Mouse (Mus musculus): ENCODE results near the gene Efna5.
A peak's percentile ranks its signal among the peaks of the same experiment; 100 is the strongest.

Gene Efna5

DNA sequence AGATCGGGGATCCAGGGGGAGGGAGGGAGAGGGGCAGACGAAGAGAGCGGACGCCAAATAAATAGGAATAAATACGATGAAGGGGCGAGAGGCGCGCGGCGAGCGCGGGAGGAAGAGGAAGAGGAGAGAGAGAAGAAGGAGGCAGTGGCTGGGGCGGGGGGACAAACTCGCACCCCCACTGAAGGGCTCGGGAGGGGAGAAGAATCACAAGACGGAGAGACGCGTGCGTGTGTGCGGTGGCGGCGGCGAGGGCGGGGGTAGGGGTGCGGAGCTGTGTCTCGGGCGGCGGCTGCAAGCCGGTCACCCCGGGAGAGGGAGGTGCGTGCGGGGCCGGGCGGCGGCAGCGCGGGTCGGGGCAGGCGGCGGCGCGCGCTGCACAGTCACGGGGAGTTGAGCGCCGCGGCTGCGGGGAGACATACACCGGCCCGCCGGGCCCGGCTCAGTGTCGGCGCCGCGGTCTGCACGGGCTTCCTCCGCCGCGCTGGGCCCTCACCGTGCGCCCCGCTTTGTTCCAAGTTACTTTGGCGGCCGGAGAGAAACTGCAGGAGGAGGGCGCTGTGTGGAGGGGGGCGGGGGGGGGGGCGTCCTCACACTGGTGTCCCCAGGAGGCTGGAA, at the start of gene Efna5:
Gene Efna5 (minus strand): TSS at position 142 of the 615 bp plus-strand sequence.
- DNase-seq, result no peak

DNA sequence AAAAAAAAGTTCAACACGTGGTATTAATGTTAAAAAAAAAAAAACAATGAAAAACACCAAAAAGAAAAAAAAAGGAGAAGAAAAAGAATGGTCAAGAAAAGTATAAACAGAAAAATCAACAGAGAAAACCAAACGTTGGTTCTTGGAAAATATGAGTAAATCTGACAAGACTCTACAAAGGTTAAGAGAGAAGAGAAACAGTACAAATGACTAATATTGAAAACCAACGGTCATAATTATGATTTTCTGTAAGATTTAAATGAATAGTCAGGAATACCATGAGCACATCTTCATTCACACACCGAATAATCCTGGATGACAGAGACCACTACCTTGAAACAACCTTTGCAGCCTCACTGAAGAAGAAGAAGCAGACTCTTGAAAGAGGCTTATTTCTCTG, 34.2 kb upstream of the Efna5 start:
- no peak for DNase-seq

DNA sequence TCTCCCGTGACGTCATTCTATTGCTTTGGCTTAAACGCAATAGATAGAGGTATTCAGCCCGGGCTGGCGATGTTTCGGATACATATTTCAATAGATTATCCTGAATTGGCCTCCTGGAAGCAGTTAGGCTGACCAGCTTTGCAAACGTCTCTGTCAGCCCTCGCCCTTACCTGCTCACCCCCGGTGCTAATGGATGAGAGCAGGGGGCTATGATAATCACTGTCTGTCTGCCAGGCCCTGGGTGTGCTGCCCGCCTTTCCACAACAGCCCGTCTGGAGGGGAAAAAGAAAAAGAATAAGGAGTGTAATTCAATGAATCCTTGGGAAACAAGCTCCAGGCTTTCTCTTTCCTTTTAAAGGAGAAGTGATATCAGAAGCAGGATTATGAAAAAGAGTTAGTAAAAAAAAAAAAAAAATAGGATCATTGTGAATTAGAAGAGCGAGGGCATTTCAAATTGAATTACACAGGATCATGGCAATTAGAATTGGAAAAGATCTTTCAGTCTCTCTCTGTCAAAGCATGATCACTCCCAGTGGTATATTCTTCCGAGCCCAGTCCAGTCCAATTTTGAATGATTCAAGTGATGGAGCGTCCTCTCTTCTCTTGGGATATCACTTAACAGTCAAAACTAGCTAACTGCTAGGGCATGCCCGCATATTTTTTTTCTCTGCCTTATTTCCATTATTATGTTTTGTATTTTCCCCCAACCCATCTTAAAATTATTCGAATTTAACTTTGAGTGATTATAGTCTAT, 24.8 kb upstream of the Efna5 start:
- DNase-seq, result no peak

DNA sequence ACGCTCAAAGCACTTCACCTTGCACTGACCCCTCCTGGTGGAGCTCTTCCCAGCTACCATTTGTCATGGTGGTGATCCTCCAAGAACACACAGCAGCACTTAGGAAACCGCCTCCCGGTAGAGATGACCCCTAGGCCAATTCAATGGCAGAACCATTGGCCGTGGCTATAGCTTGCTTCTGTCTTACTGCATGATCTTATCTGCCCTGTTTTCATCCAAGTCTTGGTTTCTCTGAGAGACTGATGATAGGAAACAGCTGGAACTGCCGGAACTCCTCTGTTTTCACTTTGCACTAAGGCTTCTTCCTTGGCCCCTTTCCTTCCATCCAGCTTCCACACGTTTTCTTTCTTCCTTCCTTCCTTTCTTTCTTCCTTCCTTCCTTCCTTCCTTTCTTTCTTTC, 17.9 kb upstream of the Efna5 start:
- DNase-seq, result no peak

DNA sequence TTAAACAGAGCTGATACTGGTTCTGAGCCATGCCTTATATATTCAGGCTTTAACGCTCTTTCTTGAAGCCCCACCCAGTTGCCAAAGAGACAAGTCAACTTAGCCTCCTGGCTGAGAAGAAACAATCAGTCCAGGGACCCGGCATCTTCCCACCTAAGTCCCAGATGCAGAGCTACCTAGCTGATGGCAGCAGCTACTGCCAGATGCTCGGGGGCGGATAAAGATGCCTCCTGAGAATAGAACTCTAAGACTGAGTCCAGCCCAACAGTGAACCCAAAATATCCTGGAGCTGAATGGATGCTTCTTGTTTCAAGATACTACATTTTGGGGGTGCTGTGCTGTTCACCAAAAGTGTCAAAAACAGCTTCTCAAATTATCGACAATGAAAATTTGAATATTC, 8.9 kb upstream of the Efna5 start:
- no peak for DNase-seq

DNA sequence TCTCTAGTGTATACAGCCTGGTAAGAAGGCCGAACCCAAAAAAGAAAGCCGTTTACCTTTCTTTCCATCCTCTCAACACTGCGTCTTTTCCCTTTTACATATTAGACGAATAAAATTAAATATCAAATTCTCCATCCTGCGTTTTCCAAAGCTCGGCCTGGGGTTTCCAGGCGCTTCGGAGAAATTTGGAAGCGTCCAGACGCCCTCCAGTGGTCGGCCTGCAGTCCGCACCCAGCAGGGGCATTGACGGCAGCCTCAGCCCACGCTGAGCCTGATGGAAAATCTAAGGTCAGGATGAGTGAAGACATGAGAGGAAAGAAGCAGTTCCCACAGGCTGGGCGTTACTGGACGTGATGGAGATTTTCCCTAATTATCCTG, 3.0 kb upstream of the Efna5 start:
- peak; percentile 27 for DNase-seq

DNA sequence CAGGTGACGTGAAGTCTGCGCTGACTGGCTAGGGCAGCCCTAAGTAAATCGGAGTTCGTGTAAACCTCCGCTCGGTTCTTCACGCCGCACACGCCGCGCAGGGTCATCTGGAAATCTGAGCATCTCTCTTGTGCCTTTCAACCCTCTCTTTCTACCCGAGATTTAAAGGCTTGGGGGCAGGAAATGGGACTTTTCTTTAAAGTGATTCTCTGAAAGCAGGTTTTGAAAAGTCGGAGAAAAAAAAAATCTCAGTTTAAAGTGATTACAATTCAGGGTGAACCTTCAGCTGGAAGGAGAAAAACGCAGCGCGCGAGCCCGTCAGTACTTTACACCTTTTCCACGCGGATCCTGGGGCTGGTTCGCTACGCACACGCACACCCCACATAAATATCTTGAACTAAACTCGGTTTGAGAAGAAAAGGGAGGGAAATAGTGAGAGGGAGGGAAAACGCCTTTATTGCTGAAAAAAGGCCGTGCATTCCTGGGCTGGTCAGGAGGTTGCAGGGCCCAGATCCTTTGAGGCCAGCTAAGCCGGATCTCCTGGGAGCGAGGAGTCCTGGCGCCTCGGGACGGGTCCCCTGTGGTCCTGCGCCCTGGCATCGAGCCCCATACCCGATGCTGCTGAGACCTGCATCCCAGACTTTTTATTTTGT, 2.5 kb upstream of the Efna5 start:
- no peak for DNase-seq

DNA sequence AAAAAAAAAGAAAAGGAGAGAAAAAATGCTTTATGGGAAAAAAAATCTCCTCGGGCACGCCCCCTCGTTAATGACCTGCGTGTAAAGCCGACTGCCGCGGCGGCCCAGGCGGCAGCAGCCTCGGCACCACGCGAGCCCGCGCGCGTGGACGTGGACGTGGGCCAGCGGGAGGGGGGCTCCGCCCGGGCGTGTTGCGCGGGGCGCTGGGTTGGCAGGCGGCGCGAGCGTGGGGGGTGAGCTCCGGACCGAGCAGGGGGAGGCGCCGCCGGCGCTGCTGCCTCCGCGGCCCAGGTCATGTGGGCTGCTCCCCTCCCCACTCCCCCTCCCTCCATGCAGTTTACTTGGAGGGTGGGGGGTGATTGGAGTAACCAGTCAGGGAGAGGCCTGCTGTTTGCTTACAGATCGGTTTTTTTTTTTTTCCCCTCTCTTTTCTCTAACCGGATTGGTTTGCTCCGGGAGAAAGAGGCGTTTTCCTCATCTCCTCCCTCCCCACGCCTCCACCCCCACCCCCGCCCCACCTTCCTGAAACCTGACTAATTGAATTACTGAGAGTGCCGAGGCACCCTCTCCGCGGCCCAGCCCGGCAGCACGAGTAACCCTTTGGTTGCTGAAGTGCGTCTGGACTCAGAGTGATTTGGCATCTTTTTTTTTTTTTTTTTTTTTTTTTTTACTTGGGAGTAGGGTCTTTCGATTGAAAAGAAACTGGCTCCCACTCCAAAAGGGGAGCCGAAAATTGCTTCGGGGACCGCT, 1.8 kb upstream of the Efna5 start:
- DNase-seq, result peak; percentile 26

DNA sequence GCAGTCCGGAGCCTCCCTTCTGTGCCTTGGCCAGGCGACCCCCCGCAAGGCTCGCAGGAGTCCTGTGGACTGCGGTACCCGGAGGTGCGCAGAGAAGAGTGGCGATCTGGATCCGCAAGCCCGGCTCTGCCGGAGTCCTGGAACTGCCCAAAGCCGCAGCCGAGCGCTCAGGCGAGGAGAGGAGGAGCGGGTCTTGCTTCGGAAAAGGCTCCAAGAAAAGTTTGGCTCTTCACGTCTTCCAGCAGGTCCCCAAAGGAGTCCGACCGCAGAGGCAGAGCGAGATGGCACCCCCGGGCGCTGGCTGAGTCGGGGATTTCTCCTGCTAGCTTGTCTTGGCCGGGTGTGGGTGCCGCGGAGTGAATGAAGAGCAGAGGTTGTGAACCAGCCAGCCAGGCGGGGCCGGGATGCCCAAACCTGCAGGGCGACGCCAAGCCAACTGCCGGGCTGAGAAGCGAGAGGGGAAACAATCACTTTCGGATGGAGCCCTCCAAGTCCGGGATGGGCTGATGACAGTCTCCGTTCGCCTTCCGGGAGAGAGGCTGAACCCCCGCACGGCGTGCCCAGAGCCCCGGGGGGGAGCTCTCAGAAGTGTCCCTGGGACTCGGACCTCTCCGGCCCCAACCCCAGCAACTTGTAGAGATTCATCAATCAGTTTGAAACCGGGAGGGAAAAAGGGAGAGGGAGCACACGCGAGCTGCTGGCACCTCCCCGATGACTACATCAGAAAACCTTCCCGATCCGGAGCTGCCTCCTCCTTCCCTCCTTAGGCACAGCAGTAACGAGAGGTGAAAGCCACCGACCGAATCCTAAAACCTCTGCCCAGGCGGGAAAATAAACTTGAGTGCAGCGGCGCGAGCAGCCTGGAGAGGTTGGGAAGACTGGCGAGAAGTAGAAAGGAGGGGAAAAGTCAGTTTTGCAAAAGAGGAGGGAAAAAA, 941 bp upstream of the Efna5 start:
- DNase-seq, result peak; percentile 6

DNA sequence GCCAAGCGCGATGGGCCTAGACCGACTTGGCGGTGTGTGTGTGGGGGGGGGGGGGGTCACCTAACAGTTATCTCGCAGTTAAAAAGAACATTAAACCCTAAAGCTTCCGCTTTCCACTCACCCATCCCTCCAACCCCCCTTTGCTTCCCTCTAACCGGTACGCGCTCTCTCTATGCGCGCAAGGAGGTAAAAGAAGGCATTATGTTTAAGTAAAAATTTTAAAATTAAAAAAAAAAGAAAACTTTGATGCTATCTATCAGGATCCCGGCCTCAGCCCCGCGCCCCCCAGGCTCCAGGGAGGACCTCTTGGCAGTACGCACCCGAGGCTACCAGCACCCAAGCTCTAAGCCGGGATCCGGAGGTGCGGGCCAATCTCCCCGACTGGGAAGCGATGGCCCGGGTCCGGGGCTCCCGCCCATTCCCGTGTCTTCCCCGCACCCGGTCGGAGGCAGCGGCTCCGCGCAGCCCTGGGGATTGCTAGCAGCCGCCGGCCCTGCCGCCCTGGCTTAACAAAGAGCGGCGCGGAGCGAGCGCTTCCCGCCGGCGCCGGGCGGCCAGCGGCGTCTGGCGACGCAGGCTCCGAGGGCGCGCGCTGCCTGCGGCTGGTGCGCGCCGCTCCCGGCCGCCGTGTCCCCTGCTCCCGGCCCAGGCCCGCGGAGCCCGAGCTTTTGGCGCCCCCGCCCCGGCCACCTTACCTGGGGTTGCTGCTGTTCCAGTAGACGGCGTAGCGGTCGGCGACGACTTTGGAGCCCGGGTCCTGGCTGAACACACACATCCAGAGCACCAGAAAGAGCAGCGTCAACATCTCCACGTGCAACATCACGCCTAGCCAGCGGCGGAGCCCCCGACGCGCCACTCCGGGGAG, 574 bp downstream of the Efna5 start:
- peak; percentile 5 for DNase-seq

DNA sequence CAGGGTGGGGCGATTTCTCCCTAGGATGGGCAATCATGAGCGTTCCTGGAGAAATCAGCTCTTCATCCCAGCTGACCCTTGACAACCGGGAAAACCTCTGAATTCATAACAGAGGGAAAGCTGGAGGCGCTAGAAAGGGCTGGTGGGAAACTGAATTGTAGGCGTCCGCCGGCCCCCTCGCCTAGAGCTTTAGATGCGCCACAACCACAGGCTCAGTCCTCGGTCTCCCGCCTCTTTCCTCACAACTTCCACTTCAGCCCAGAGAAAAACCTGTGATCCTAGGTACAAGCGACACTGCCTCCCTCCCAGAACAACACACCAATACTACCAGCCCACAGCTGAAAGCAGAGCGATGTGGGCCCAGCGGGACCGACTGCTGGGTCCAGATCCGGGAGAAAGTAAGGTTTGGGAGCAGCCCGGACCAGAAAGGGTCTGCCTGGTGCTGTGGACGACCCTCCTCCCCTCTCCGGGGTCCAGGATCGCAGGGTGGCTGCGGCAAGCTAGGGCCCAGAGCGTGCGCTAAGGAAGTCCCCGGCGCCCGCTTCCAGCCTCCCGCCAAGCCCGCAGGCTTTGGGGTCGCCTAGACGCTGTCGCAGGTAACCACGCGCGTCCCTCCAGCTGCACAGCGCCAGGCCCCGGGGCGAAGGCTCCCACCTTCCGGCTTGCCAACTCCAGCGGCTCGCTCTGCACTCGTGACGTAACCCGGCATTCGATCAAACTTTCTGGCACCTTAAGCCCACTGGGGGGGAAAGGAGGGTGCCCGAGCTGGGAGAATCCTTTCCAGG, 1.4 kb downstream of the Efna5 start:
- DNase-seq, result peak; percentile 21

DNA sequence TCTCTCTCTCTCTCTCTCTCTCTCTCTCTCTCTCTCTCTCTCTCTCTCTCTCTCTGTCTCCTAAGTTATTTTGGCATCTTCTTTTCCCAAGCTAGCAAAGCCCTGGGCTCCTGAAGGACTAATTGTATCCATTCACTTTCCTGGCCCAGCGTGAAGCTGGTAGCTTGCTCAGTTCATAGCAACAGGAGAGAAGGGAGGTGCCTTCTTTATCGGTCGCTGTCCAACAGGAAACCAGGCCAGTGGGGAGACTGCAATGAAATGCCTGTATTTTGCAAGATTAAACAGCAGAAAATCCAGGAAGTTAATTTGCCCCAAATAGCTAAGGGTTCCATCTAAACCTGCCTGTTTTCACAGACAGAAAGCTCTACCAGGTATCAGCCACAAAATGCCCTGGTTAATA, 5.4 kb downstream of the Efna5 start:
- DNase-seq, result no peak

DNA sequence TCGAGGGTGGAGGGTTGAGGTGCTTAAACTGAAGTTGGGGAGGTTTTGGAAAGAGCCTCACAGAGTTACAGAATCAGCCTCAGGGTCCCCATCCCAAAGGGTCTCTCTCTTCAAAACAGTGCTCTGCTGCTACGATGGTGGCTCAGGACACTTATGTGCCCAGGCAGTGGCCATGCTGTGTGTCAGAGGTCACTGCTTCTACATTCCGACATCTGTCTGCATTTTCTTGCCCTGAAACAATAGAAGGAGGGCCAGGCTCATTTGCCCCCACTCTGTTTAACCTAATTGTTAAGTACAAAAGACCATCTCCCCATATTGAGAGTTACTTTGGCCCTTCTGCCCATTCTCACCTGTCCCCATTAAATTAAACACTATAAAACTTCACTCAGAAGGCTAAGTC, 9.2 kb downstream of the Efna5 start:
- no peak for DNase-seq

DNA sequence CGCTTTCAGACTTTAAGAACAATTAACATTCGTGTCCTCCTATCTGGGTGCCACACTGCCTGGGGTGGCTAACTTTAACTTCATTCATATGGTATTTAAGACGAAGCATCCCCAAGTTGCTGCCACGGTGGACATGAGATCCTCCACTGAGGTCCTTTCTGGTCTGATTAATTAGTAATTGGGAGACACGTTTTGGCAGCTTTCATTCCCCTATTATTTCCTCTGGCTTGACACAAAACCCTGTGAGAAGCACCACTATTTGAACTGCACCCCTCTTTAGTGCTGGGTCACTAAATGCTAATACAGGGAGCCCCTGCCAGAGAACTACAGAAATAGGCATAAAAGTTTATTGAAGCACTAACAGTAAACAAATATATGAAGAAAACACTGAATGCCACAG, 9.9 kb downstream of the Efna5 start:
- no peak for DNase-seq

DNA sequence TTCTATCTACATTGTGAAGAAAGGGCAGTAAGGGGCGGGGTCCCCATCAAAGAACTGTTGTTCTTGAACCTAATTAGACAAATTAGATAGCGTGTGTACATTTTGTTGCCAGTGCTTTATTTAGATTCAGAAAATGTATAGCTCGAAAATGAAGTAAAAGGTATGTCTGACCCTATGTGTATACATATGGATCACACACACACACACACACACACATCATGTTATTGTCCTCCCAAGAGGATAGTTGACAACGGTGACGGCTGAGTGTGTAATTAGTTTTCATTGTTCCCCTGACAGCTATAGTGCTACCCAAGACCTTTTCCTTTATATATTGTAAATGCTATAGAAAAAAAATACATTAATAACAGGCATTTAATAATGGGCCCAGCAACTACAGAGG, 10.7 kb downstream of the Efna5 start:
- no peak for DNase-seq

DNA sequence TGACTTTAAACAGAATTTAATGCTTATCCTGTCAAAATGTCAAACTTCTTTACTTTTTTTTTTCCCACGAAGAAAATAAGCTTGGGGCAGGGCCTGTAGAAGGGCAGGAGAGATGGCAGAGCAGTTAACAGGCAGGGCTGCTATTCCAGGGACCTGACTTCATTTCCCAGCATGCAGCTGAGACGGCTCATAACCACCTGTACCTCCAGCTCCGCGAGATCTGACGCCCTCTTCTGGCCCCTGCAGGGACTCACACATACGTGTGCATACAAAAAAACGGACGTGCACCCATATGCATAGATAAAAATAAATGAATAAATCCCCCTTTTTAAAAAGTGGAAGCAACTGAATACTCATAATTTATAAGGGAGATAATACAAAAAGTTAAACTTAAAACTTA, 16.2 kb downstream of the Efna5 start:
- no peak for DNase-seq

DNA sequence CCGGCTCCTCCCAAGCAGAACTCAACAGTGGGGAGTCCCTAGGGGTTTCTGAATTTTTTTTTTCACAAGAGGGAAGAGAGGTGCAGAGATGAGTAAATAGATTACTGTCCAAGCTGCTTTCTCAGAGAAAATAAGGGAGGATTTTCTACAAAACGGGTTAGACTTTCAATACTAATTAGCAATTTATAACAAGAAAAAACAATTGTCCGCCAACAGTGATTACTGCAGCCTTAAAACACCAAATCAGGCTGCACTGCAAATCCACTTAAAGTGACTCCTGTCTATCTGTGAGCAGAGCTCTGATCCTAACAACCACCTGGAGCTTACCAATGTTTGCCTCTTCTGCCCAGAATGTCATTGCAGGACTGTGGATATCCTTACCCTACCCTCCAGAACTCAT, 18.1 kb downstream of the Efna5 start:
- no peak for DNase-seq

DNA sequence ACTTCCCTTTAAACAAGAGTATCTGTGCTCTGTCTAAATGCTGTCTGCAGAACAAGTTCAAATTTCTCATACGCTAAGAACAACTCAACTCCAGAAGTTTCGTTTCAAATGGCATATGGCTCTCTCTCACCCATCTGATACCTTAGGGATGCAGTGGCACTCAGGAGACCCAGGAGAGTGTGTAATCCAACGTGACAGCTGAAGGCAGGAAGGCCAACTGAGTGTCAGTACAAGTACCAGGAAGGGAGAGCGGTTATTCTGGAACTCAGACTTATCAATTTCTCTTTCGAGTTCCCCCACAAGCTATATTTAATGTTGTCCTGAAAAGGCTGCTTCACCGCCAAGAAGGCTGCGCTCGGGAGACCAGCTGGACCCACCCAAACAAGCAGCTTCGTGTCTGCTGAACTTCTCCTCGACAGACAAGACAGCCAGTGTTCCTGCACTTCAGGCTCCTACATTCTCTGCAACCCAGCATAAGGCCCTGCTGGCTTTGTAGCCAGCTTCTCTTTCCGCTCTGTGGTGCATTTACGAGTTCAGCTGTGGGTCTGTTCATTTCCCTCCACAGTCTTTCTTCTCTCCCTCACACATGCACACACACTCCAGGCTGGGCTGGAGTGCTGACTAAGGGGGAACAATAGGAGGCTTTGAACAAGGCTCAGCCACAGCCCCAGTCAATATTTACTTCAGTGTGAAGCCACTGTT, 18.7 kb downstream of the Efna5 start:
- DNase-seq, result peak; percentile 19

DNA sequence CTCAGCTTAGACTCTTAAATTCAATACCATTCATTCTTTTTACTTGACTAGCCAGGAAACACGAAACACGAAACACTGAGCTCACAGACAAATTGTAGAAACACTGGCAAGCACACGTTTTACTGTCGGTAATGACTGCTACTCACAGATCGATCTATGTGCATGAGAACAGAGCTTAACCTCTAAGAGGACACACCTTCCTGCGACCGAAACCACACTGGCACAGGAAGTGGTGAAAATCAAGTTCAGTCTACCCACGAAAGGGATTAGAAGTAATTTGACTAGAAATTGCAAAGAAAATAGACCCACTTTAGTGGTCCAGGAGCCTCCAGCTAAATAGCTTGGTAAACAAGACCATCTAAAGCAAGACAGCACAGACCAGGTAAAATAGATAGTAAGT, 23.8 kb downstream of the Efna5 start:
- peak; percentile 24 for DNase-seq

DNA sequence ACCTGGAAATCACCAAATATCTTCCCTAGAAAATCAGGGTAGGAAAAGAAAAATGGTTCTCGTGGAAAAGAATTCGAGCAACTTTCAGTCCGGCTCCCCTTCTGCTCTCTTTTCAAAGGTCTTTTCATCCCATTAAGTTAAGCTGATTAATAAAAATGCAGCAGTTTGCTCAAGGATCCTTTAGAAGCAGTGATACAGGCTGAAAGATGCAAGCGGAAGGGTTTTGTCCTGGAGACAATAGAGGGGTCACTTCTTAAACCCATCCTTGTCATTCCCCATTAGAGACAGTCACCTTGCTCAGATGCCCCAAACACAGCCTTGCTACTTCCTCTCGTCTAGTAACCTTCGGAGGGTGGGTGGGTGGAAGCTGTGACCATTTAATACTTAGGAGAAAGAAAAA, 27.4 kb downstream of the Efna5 start:
- DNase-seq, result no peak

Measured in thymus, postnatal 25 days (tissue).